Mouse (Mus musculus) MN1 (cell line): Measurements from ENCODE around the gene Dgkq.
A peak's percentile ranks its signal among the peaks of the same experiment; 100 is the strongest.
"Not testable (repeated sequence)": the region's sequence is repeated elsewhere in the genome, so short reads cannot be mapped to it uniquely, and the experiment has no call there.

Source experiments
- DNase-seq: peaks from one replicate; pipeline ENCODE4 v3.0.0-alpha.2; 2016; ENCODE audit warnings: low spot score

Dgkq gene

GRCm38 (mm10) chr5:108654444-108654990 is 15.0 kb downstream of the Dgkq start:
- no peak for DNase-seq

- DNase-seq = no peak
These were observed 16.1 kb downstream of the Dgkq start for GRCm38 (mm10) chr5:108653341-108653740.

- peak; percentile 75 for DNase-seq
These were observed 17.6 kb downstream of the Dgkq start for GRCm38 (mm10) chr5:108651823-108652222.

GRCm38 (mm10) chr5:108651136-108651720 is 18.2 kb downstream of the Dgkq start:
- no peak for DNase-seq

DNA sequence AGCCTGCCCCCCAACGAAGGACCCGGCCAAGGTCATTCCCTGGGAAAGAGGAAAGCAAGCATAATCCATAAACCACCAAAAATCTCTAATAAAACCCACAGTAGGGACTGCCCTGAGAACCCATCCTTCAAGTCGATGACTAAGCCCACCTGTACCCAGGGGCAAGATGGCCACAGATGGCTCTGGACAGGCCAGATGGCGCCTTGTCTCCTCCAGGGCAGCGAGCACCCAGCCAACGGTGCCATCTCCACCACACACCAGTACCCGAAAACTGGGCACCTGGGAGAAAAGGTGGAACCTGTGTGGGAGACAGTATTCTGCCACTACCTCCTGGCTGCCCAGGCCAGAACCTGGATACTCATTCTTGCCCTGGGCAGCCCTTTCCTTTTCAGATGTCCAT is 19.1 kb downstream of the Dgkq start:
- no peak for DNase-seq

DNA sequence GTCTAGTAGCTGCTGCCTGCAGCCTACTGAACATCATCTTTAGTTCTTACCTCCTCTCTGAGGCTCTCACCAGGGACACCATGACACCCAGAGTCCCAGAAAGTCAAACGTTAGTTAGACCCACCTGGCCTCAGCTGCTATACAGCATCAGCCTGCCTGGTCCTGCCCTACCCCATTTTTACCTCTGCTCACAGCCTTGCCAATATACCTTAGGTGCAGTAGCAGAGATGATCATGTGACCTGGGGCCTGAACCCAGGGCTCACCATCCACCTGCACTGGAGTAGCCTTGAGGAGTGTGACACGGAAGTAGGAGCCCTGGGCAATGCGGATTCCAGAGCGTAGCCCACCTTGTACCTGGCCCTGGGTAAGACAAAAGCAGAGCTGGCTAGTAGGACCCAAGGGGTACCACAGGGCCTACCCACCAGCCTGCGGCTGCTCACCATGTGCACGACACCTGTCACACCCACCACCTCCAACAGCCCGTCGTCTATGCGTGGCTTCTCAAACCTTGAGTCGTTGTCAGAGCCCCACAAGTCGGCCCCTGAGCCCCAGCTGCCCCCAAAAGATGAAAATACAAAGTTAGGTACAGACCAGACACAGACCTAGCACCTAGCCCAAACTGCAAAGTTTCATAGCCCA is 20.4 kb downstream of the Dgkq start:
- no peak for DNase-seq

GRCm38 (mm10) chr5:108647820-108648465 is 21.5 kb downstream of the Dgkq start:
- DNase-seq = no peak

- no peak for DNase-seq
These were observed 22.2 kb downstream of the Dgkq start for GRCm38 (mm10) chr5:108647311-108647710.

DNA sequence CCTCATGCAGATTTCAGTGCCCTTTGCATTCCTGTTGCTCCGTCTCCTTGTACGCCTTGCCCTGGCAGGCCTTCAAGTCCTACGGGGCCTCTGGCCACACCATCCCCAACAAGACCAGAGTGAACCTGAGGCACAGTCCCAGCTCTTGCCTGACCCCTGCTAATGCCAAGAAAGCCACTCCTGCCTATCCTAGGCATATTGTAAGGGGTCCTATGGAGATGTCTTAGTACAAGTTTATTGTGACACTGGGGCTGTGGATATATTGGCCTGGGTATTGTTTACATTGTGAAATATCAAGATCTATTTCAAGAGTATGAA is 23.2 kb downstream of the Dgkq start:
- DNase-seq = no peak

DNA sequence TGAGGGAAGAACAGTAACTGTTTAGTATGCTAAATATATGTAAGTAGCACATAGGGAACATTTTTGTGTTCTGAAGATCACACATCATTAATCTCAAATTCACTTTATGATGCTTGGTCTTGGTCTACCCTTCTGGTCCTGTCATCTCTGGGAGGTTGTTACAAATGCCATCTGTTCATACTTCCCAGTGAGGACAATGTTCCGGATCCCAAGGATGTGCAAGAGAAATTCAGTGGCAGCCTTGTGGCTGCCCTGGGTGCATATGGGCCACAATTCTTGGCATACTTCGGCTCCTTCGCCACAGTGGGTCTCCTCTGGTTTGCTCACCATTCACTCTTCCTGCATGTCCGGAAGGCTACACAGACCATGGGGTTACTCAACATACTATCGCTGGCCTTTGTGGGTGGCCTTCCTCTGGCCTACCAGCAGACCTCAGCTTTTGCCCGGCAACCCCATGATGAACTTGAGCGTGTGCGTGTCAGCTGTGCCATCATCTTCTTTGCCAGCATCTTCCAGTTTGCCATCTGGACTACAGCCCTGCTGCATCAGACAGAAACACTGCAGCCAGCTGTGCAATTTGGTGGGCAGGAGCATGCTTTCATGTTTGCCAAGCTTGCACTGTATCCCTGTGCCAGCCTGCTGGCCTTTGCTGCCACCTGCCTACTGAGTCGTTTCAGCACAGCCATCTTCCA is 23.7 kb downstream of the Dgkq start:
- no peak for DNase-seq

- DNase-seq = no peak
These were observed 25.8 kb downstream of the Dgkq start for GRCm38 (mm10) chr5:108643674-108644073.

DNA sequence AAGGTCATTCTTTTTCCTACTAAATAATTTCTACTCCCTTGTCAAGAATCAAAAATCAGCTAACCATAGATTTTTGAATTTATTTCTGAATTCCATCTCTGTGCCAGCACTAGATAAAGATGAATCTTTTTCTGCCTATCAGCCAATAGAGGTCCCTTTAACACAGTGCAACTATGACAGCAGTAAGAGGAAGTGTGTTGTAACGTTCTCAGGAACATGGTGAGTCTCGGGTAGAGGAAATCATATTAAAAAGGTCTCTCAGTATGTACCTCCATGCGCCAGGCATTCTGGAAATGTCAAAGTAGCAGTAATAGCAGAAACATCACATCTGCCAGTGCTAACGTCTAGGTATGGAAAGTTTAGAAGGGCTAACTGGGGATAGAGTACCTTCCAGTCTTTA is 33.3 kb downstream of the Dgkq start:
- DNase-seq = no peak

DNA sequence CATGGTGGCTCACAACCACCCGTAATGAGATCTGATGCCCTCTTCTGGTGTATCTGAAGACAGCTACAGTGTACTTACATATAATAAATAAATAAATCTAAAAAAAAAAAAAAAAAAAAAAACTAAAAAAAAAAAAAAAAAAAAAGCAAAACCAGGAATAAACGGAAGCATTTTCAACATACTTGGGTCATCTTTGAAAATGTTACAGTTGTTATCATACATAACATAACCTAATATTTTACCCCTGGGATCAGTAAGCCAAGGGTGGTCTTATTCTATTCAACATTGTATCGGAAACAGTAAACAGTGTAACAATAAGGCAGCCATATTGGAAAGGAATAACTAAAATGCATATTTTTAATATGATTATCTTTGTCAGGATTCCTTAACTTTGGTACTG is 35.4 kb downstream of the Dgkq start:
- not testable (repeated sequence) for DNase-seq

GRCm38 (mm10) chr5:108633676-108634075 is 35.8 kb downstream of the Dgkq start:
- DNase-seq = peak; percentile 61

GRCm38 (mm10) chr5:108629634-108630483 is 39.6 kb downstream of the Dgkq start, which contains the start of the genes Gak and Tmem175:
TSS of gene Gak (minus strand) at chr5:108629755.
TSS of gene Tmem175 (plus strand) at chr5:108629770.
- peak; percentile 95 for DNase-seq

DNA sequence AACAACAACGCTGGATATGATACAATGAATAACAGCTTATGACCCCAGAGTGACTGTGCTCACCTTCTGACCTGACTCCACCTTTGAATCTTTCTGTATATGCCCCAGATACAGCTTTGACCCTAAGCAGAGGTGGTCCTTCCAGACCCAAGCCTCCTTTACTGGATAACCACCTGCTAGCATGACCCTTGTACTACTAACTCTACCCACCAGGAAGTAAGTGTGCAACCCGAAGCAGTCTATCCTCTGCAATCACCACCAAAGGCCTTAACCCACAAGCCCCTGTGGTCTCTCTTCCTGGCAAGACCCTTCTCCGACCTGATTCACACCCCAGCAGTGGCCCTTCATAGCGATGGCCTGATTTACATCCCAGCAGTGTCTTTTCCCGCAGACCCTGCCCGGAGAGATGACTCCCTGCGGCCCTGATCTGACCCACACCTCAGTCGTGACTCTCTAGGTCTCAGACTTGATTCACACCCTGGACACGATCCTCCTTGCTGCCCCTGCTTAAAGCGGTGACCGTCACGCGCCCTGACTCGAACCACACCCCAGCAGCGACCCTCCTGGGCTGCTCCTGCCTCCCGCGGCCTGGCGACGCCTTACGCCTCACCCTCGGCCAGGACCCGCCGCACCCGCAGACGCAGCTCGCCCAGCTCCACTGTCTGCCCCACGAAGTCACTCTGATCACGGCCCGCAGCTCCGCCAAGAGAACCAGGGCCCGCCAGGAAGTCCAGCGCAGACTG is 40.4 kb downstream of the Dgkq start:
- peak; percentile 17 for DNase-seq

DNA sequence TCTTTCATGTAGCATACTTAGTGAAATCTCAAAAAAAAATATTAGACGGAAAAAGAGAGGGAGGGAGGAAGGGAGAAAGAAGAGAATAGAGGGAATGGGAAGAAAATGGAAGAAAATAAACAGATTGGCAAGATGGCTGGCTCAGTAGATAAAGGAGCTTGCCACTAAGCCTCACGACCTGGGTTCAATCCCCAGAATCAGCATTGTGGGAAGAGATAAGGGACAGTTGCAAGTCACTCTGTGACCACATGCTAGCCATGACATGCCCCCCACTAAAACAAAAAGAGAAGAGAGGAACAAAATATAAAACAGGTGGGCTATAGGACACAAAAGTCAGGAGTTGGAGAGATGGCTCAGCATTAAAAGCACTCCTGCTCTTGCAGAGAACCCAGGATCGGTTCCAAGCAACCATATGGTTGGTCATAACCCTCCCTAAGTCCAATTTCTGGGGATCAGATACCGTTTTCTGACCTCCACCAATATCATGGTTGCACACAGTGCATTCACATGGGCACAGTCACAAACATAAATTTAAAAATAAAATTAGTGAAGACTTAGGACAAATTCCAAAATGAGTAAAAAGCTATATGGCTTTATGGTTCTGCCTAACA is 43.3 kb downstream of the Dgkq start:
- DNase-seq = no peak

- no peak for DNase-seq
These were observed 47.6 kb downstream of the Dgkq start for GRCm38 (mm10) chr5:108621870-108622269.

- no peak for DNase-seq
These were observed 59.0 kb downstream of the Dgkq start for GRCm38 (mm10) chr5:108610426-108610825.

DNA sequence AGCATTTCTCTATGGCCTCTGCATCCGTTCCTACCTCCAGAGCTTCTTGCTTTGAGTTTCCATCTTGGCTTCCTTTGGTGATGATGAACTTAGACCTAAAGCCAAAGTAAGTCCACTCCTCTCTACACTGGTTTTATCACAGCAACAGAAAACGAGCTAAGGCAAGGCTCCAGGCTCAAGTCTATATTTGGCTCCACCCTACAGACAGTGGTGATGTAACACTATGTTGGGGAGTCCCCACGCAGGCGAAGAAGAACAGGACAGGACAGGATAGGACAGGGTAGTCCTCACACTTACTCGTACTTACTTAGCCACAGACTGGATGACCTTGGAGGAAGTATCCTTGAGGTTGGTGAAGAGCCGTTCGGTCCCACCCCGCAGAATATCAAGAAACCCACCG is 66.9 kb downstream of the Dgkq start:
- no peak for DNase-seq

DNA sequence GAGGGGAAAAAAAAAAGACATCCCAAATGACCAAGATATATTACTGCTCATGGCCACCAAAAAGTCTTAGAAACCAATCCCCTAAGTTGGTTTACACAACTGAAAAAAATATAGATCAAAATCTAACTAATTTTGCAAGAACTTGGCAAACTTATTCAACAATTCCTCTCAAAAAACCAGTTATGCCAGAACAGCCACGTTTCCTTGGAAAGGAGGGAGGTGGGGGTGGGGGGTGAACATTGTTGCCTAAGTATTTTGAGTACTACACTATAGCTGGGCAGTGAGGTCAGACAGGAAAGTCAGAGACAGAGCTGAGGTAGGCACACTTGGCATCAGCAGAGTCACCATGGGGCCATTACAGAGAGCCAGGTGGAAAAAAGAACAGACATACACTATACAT is 69.5 kb downstream of the Dgkq start:
- DNase-seq = no peak
